Mouse (Mus musculus) CH12.LX (cell line): ENCODE measurements around the gene Sh2d4b.

Experiments used
- CTCF ChIP-seq, 2 experiments: IDR thresholded peaks in 1 of 2; conservative IDR thresholded peaks in 1 of 2; 2 replicates each; pipeline ENCODE4 v1.5.1; 2011 to 2012; ENCODE audit warnings: low read depth in 2 of 2, low read length in 2 of 2, improper control_type of control experiment in 1 of 2, inconsistent platforms in 1 of 2, mild to moderate bottlenecking in 1 of 2, moderate library complexity in 1 of 2
- ELF1 ChIP-seq: IDR thresholded peaks from 2 replicates; pipeline ENCODE4 v1.6.1; 2014; ENCODE audit warnings: low read depth, mild to moderate bottlenecking, inconsistent platforms, low read length, improper control_type of control experiment
- EP300 ChIP-seq: IDR thresholded peaks from 2 replicates; pipeline ENCODE4 v1.6.1; 2011; ENCODE audit warnings: low read length, improper control_type of control experiment
- ETS1 ChIP-seq: conservative IDR thresholded peaks from 2 replicates; pipeline ENCODE4 v1.6.1; 2012; ENCODE audit warnings: low read depth, mild to moderate bottlenecking, inconsistent platforms, low read length, improper control_type of control experiment, moderate library complexity
- MAX ChIP-seq: IDR thresholded peaks from 2 replicates; pipeline ENCODE4 v1.6.1; 2011; ENCODE audit warnings: low read length, improper control_type of control experiment

- no peak for TF ChIP-seq MAX
- no peak for TF ChIP-seq CTCF (conservative IDR thresholded peaks at IDR 0.05 in 1 of 2, IDR thresholded peaks at IDR 0.05 in 1 of 2; ENCODE audit: low read depth in 2 of 2, low read length in 2 of 2)
- TF ChIP-seq ETS1: no peak
- TF ChIP-seq ELF1: no peak
- TF ChIP-seq EP300: no peak
Observed at GRCm38 (mm10) chr14:40914701-40915100, 21.6 kb upstream of the Sh2d4b start.
